Mouse (Mus musculus) sigmoid colon, adult 10 weeks (tissue): ENCODE results near the gene Siva1. TPM values are rescaled to one million over a fixed set of nuclear protein-coding genes. Genes with fewer than 3 reads are reported as not detected.

ENCODE experiments used
- polyA plus RNA-seq: library from polyadenylated mRNA; stranded (reverse); fragments of 350-450 nt; fragmentation: Illumina TruSeq; extraction: RNeasy Lipid Tissue Mini Kit (QIAGEN cat#74804); gene quantifications from one replicate; pipeline ENCODE4 v1.2.3, GENCODE M21; 2014; ENCODE audit warnings: low read depth, low replicate concordance

Siva1 gene
- polyA plus RNA-seq: 1.9 TPM

DNA sequence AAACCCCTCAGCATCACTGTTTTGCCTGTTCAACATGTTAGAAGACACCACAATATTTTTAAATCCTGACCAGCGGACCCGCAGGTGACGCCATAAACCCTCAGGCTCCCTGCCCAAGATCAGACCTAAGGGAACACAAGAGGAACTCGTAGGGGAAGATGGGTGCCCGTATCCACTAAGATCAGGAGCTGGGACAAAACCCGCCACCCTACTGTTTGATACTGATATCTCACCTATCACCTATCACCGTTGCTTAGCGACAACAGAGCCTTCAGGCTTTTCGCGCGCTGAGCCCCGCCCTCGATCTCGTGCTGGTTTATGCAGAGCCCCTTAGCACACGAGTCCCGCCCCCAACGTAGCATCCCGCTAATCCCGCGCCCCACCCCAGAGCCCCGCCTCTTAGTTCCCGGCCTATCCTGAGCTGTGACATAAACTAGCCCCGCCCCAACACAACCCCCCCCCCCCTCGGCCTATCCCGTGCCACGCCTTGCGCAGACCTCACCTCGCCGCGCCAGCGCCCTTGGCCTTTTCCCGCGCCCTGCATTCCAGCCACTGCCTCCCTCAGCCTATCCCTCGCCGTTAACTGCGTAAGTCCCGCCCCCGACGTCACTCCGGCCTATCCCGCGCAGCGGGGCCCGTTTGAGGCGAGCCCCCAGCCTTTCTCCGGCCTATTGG is at the start of gene Siva1:
Gene Siva1 (plus strand): TSS at position 500 of the 675 bp plus-strand sequence.

DNA sequence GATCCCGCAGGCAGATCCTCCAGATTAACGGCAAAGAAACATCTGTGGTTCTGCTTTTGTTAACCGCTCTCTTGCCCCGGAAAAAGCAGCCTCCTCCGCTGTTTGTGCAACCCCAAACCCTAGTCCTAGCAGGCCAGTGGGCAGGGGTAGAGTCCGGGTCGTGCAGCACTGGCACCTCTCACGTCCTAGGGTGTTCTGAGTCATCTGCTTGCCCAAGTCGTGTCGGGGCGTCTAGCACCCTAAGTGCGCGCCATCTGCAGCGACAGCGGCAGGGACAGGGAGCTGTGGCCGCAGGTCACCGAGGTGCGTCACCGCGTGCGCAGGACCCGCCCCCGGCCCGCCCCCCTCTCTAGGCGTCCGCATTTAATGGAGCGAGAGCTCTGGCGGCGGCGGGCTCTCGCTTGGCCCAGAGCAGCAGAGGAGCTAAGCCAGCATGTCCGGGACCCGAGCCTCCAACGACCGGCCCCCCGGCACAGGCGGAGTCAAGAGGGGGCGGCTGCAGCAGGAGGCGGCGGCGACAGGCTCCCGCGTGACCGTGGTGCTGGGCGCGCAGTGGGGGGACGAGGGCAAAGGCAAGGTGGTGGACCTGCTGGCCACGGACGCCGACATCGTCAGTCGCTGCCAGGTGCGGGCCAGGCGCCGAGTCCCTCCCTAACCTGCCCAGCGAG is 24.7 kb upstream of the Siva1 start, which contains the start of gene Adssl1:
Gene Adssl1 (plus strand): TSS at position 360 of the 668 bp plus-strand sequence.

DNA sequence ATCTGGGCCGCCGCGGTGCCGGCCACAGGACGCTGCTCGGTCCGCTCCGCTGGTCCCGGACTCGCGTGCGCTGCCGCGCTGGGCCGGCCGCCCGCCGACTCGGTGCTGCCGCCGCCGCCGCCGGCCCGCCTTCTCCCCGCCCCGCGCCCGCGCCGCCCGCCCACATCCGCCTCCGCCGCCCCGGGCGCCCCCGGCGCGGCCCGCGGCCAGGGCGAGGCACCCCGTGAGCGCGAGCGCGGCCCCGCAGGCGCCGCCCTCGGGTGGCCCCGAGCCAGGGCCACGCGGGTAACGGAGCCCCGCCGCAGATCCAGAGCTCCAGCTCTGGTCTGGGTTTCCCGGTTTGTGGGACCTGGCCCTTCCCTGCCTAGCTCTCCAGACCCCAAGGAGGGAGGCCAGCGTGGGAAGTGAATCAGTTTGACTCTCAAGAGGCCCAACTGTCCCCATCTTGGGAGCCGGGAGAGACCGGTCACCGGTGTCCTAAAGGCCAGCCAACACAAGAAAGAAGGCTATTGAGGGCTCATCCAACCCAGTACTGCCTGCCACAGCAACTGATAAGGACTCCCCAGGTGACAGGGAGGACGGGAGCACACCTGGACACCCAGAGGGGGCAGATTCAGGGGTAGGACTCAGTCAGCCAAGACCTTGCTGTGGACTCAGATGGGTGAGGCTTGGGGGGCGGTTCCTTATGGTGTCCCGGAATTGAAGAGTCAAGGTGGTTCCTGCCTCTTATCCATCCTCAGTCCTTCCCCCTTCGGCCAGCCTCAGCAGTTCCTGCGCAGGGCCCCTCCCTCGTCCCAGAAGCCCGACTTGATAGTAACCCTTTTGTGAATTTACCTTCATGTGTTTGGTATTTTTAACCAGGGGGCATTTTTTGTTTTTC is 29.9 kb downstream of the Siva1 start, which contains the start of gene Akt1:
Gene Akt1 (minus strand): TSS at position 753 of the 880 bp plus-strand sequence.

DNA sequence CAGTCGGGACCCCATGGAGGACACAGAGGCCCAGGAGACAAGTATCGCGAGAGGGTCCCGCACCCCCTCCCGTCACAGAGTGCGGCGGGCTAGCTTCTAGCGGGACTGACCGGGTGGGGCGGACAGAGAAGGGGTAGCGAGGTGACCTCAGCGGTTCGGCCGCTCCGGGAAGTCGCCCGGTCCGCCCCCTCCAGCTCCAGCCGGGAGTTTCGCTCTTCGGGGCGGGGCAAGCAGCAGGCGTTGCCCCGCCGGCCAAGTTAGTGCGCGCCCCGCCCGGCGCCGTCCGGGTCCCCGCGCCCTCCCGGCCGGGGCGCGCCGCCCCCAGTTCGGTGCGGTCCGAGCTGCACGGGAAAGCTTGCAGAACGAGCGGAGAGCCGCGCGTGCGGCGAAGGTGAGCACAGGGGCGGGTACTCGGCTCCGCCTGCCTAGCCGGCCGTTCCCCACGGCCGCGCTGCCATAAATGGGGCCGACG is 34.1 kb downstream of the Siva1 start, which contains the start of gene Zbtb42:
Gene Zbtb42 (plus strand): TSS at position 274 of the 472 bp plus-strand sequence.

Other genes with a start within 250 kb of the Siva1 start
- gene A530016L24Rik, start 155.2 kb upstream of the Siva1 start, polyA plus RNA-seq: 0.16 TPM
- gene Tmem179, start 127.9 kb upstream of the Siva1 start, polyA plus RNA-seq: not detected
- gene Inf2, start 55.9 kb upstream of the Siva1 start, polyA plus RNA-seq: 2.2 TPM
- 0.41 TPM for gene Adssl1, start 24.6 kb upstream of the Siva1 start, polyA plus RNA-seq
- gene Akt1, start 30.2 kb downstream of the Siva1 start, polyA plus RNA-seq: 7.6 TPM
- 0.91 TPM for gene Zbtb42, start 34.1 kb downstream of the Siva1 start, polyA plus RNA-seq
- 23.2 TPM for gene Cep170b, start 75.8 kb downstream of the Siva1 start, polyA plus RNA-seq
- 0.60 TPM for gene Pld4, start 116.0 kb downstream of the Siva1 start, polyA plus RNA-seq
- 13.3 TPM for gene Ahnak2, start 158.0 kb downstream of the Siva1 start, polyA plus RNA-seq
- 0.28 TPM for gene Clba1, start 164.3 kb downstream of the Siva1 start, polyA plus RNA-seq
- 8.8 TPM for gene Cdca4, start 184.7 kb downstream of the Siva1 start, polyA plus RNA-seq
- gene Gpr132, start 223.5 kb downstream of the Siva1 start, polyA plus RNA-seq: 0.66 TPM